Mouse (Mus musculus) olfactory bulb, adult 2 months (tissue): ENCODE data around the gene Pik3cg.

ENCODE experiments used
- CTCF ChIP-seq: fragments of 200-500 bp; IDR thresholded peaks from 2 replicates; pipeline ENCODE4 v1.5.1; 2012; ENCODE audit warnings: low read depth, mild to moderate bottlenecking, low read length, moderate library complexity; ENCODE audit not compliant: insufficient read depth
- POLR2A ChIP-seq: fragments of 200-500 bp; IDR thresholded peaks from 2 replicates; pipeline ENCODE4 v1.6.1; 2012; ENCODE audit warnings: mild to moderate bottlenecking, low read depth, low read length, moderate library complexity; ENCODE audit not compliant: insufficient read depth

GRCm38 (mm10) chr12:32198025-32198424 lies 10.4 kb downstream of the Pik3cg start:
- no peak for TF ChIP-seq CTCF
- TF ChIP-seq POLR2A = no peak
